Mouse (Mus musculus) embryonic fibroblast, embryonic 13.5 days (primary cell): ENCODE data around the gene Dapk1.

Experiments used
- CTCF ChIP-seq: IDR thresholded peaks from 2 replicates; pipeline ENCODE4 v1.5.1; 2011; ENCODE audit warnings: mild to moderate bottlenecking, control low read depth, low read length, moderate library complexity, borderline replicate concordance; ENCODE audit not compliant: insufficient read depth
- POLR2A ChIP-seq: IDR thresholded peaks from 2 replicates; pipeline ENCODE4 v1.6.1; 2011; ENCODE audit warnings: low read depth, mild to moderate bottlenecking, control low read depth, low read length, moderate library complexity

DNA sequence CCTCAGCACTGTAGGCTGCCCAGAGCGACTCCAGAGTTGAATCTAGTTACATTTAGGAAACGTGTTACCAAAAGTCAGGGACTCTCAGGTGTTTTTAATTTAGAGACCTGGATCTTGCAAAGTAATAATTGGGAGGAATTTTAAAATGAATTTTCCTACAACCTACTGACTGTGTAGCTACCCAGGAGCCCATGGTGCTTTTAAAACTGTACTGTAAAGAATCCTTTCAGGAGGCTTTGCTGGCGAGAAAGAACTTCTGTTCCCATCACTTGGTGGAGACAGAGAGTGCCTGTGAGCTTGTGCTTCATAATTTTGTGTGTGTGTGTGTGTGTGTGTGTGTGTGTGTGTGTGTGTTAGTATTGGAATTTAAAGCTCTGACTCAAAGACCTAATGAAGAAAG is 109.2 kb downstream of the Dapk1 start:
- TF ChIP-seq CTCF (no peak), POLR2A (no peak)
